Comparison of ENCODE assay signal across 18 mouse cellular contexts in the genomic region with DNA sequence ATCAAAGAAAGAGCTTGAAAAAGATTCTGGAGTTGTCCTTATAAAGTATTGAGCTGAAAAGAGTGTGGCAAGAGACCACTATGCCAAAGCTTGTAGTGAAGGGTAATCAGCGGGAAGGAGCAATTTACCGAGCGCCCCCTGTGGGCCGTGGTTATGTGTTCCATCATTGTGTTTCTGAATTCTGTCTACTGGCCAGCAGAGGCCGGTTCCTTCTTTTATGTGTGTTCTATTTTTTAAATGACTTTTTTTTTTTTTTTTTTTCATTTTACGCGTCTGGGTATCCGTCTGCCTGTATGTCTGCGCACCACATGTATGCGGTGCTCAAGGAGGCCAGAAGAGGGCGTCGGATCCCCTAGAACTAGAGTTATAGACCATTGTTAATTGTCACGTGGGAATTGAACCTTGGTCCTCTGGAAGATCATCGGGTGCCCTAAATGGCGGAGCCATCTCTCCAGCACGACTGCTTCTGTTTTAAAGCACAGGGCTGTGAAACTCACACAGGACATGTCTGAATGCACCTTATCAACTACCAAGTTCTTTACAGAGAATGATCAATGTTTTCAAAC.
DNase-seq lines count a peak whose midpoint lies in the region; ATAC-seq and TF ChIP-seq lines count a peak whose summit lies in the region.
"Had no signal": no experiment of that assay in that cellular context is flagged by ENCODE, and none has a peak within 500 bp of the region (broad histone marks: within the 10 kb centered on the region; RNA-seq: fewer than 3 reads in every experiment).

No protein-coding gene starts in this region.

- no peak overlapping the region for H3K27ac ChIP-seq in heart, adult 2 months
- no peak overlapping the region for H3K27ac ChIP-seq in lung, postnatal 0 days (ENCODE audit: low read length)
- H3K27ac ChIP-seq: embryonic facial prominence, embryonic 12.5 days; intestine, embryonic 15.5 days; limb, embryonic 10.5 days; liver, embryonic 12.5 days; midbrain, embryonic 10.5 days had no signal

- TF ChIP-seq CTCF in heart, adult 2 months (IDR thresholded peaks at IDR 0.05) = 0 out of 2 replicates have a peak, but pooled peaks have one; percentile 10
- 0 out of 2 replicates have a peak, but pooled peaks have one; percentile 3 for TF ChIP-seq CTCF in lung, postnatal 0 days (IDR thresholded peaks at IDR 0.05)

- H3K4me1 ChIP-seq in heart, adult 2 months (ENCODE audit: control insufficient read depth, insufficient read depth, low read length) = no peaks in the 10 kb centered on the region
- H3K4me1 ChIP-seq in lung, postnatal 0 days (ENCODE audit: insufficient read depth, low read depth, low read length) = no peaks in the 10 kb centered on the region
- H3K4me1 ChIP-seq: intestine, embryonic 15.5 days; liver, embryonic 12.5 days had no signal

- no peaks in the 10 kb centered on the region for H3K9me3 ChIP-seq in lung, postnatal 0 days (ENCODE audit: low read length)
- H3K9me3 ChIP-seq: embryonic facial prominence, embryonic 12.5 days; intestine, embryonic 15.5 days; limb, embryonic 10.5 days; liver, embryonic 12.5 days; midbrain, embryonic 10.5 days had no signal

- no peak for TF ChIP-seq POLR2A in heart, adult 2 months (IDR thresholded peaks at IDR 0.05; ENCODE audit: insufficient read depth, low read depth, low read length)

- 90% methylated on average over 16 of the region's 16 CpGs for WGBS in heart, adult 2 months
- WGBS in lung, postnatal 0 days = 92% methylated on average over 16 of the region's 16 CpGs

- no peak for ATAC-seq in lung, postnatal 0 days
- ATAC-seq: intestine, embryonic 15.5 days; liver, embryonic 12.5 days had no signal

- no peak for DNase-seq in heart, adult 2 months
- no peak for DNase-seq in heart, adult 18-20 months
- no peak for DNase-seq in lung, postnatal 0 days (ENCODE audit: low spot score)
- no peak for DNase-seq in lung, postnatal 14 days
- DNase-seq in ES-CJ7 (ENCODE audit: low read depth, low spot score) = peak; percentile 27
- DNase-seq in adipocyte (ENCODE audit: low spot score) = peak; percentile 4
- DNase-seq in spleen, postnatal 14 days (ENCODE audit: low spot score in 2 of 2) = no peak
- DNase-seq: adrenal gland, postnatal 14 days; heart, postnatal 36 days; kidney, postnatal 14 days; layer of hippocampus, postnatal 36 days; lung, postnatal 10 days; thymus, adult 2 months had no signal

- no peak overlapping the region for H3K4me3 ChIP-seq in heart, adult 2 months
- H3K4me3 ChIP-seq in lung, postnatal 0 days (ENCODE audit: low read depth, low read length) = no peak overlapping the region
- H3K4me3 ChIP-seq: embryonic facial prominence, embryonic 12.5 days; intestine, embryonic 15.5 days; limb, embryonic 10.5 days; liver, embryonic 12.5 days; midbrain, embryonic 10.5 days had no signal

- no peak for TF ChIP-seq EP300 in heart, adult 2 months (IDR thresholded peaks at IDR 0.05; ENCODE audit: insufficient read depth, low read depth, low read length)
- TF ChIP-seq EP300 in lung, postnatal 0 days (IDR thresholded peaks at IDR 0.05) = no peak

- H3K27me3 ChIP-seq in heart, adult 2 months (ENCODE audit: control insufficient read depth, insufficient read depth, low read length) = no peaks in the 10 kb centered on the region
- H3K27me3 ChIP-seq in lung, postnatal 0 days (replicated peaks; ENCODE audit: insufficient read depth, low read length) = no peaks in the 10 kb centered on the region
- H3K27me3 ChIP-seq: intestine, embryonic 15.5 days had no signal

- no peak overlapping the region for H3K9ac ChIP-seq in heart, adult 2 months (ENCODE audit: low read depth, low read length)
- no peak overlapping the region for H3K9ac ChIP-seq in lung, postnatal 0 days (replicated peaks; ENCODE audit: low read depth)
- H3K9ac ChIP-seq: embryonic facial prominence, embryonic 12.5 days; intestine, embryonic 15.5 days; liver, embryonic 12.5 days had no signal

- H3K36me3 ChIP-seq in heart, adult 2 months (ENCODE audit: control insufficient read depth, insufficient read depth, low read length) = no peaks in the 10 kb centered on the region
- H3K36me3 ChIP-seq in lung, postnatal 0 days (ENCODE audit: insufficient read depth, low read length) = no peaks in the 10 kb centered on the region
- H3K36me3 ChIP-seq: embryonic facial prominence, embryonic 12.5 days; intestine, embryonic 15.5 days; limb, embryonic 10.5 days; liver, embryonic 12.5 days; midbrain, embryonic 10.5 days had no signal

- no peaks in the 10 kb centered on the region for H3K79me2 ChIP-seq in heart, adult 2 months (replicated peaks; ENCODE audit: control insufficient read depth, insufficient read depth, low read length)

- intact Hi-C loops in heart, adult 2 months (cut with DNase I) = loop anchor here (10.0 kb wide), 1 partner anchor 306 kb away; no protein-coding TSS in a partner anchor

- no peak overlapping the region for H3K4me2 ChIP-seq in lung, postnatal 0 days (replicated peaks; ENCODE audit: low read depth, low read length)
- H3K4me2 ChIP-seq: embryonic facial prominence, embryonic 12.5 days; intestine, embryonic 15.5 days; liver, embryonic 12.5 days had no signal

Comparison
In these comparisons a context has a peak if more than half of its experiments do, and no peak if none do; other contexts are left out.
1. DNase-seq: peak in ES-CJ7 (single experiment) and adipocyte (single experiment); none in heart, adult 2 months (0 of 2), heart, adult 18-20 months (0 of 2), lung, postnatal 0 days (single experiment), lung, postnatal 14 days (single experiment) and spleen, postnatal 14 days (0 of 2).